Mouse (Mus musculus): Measurements from ENCODE around the gene Akap2.

GRCm38 (mm10) chr4:57892001-57892586 is 174.6 kb downstream of the Akap2 start:
- TF ChIP-seq CTCF (IDR thresholded peaks at IDR 0.05; ENCODE audit: insufficient read depth, low read length) (no peak), POLR2A (IDR thresholded peaks at IDR 0.05; ENCODE audit: borderline replicate concordance, extremely low read depth, low read depth, low read length) (no peak)
